Mouse (Mus musculus): ENCODE data around the gene Frmpd2. TPM values are rescaled to one million over a fixed set of nuclear protein-coding genes. Genes with fewer than 3 reads are reported as not detected.

The Frmpd2 gene
- polyA plus RNA-seq, 1 experiment = not detected

GRCm38 (mm10) chr14:33450331-33450730 is 21.2 kb upstream of the Frmpd2 start:
- no peak overlapping the region for H3K27ac ChIP-seq (ENCODE audit: insufficient read depth, low read depth, low read length)
- TF ChIP-seq POLR2A (IDR thresholded peaks at IDR 0.05; ENCODE audit: borderline replicate concordance, low read depth, low read length) = no peak
- no peak for TF ChIP-seq CTCF (IDR thresholded peaks at IDR 0.05; ENCODE audit: low read depth, low read length)
- no peak overlapping the region for H3K4me3 ChIP-seq (ENCODE audit: insufficient read depth, low read length)
- H3K4me1 ChIP-seq (ENCODE audit: control insufficient read depth, insufficient read depth, low read length) = peaks cover 3% of the 10 kb centered on the region

- Histone ChIP-seq H3K4me3 (ENCODE audit: insufficient read depth, low read length) (no peak overlapping the region), H3K27ac (ENCODE audit: insufficient read depth, low read depth, low read length) (no peak overlapping the region), H3K4me1 (ENCODE audit: control insufficient read depth, insufficient read depth, low read length) (no peaks in the 10 kb centered on the region)
- TF ChIP-seq CTCF (IDR thresholded peaks at IDR 0.05; ENCODE audit: low read depth, low read length) (no peak), POLR2A (IDR thresholded peaks at IDR 0.05; ENCODE audit: borderline replicate concordance, low read depth, low read length) (no peak)
Observed at GRCm38 (mm10) chr14:33463658-33464057, 7.8 kb upstream of the Frmpd2 start.

GRCm38 (mm10) chr14:33467766-33468165 is 3.7 kb upstream of the Frmpd2 start:
- Histone ChIP-seq H3K4me3 (ENCODE audit: insufficient read depth, low read length) (no peak overlapping the region), H3K27ac (ENCODE audit: insufficient read depth, low read depth, low read length) (no peak overlapping the region), H3K4me1 (ENCODE audit: control insufficient read depth, insufficient read depth, low read length) (no peaks in the 10 kb centered on the region)
- TF ChIP-seq CTCF (IDR thresholded peaks at IDR 0.05; ENCODE audit: low read depth, low read length) (no peak), POLR2A (IDR thresholded peaks at IDR 0.05; ENCODE audit: borderline replicate concordance, low read depth, low read length) (no peak)

GRCm38 (mm10) chr14:33474461-33474860 is 3.0 kb downstream of the Frmpd2 start:
- TF ChIP-seq CTCF (IDR thresholded peaks at IDR 0.05; ENCODE audit: low read depth, low read length) (no peak), POLR2A (IDR thresholded peaks at IDR 0.05; ENCODE audit: borderline replicate concordance, low read depth, low read length) (no peak)
- H3K27ac ChIP-seq (ENCODE audit: insufficient read depth, low read depth, low read length) = no peak overlapping the region
- no peaks in the 10 kb centered on the region for H3K4me1 ChIP-seq (ENCODE audit: control insufficient read depth, insufficient read depth, low read length)
- H3K4me3 ChIP-seq (ENCODE audit: insufficient read depth, low read length) = no peak overlapping the region

- no peak for TF ChIP-seq POLR2A (IDR thresholded peaks at IDR 0.05; ENCODE audit: borderline replicate concordance, low read depth, low read length)
- no peak for TF ChIP-seq CTCF (IDR thresholded peaks at IDR 0.05; ENCODE audit: low read depth, low read length)
- Histone ChIP-seq H3K4me3 (ENCODE audit: insufficient read depth, low read length) (no peak overlapping the region), H3K27ac (ENCODE audit: insufficient read depth, low read depth, low read length) (no peak overlapping the region), H3K4me1 (ENCODE audit: control insufficient read depth, insufficient read depth, low read length) (no peaks in the 10 kb centered on the region)
Observed at GRCm38 (mm10) chr14:33476094-33476760, 4.7 kb downstream of the Frmpd2 start.

GRCm38 (mm10) chr14:33481991-33482390 is 10.5 kb downstream of the Frmpd2 start:
- Histone ChIP-seq H3K4me3 (ENCODE audit: insufficient read depth, low read length) (no peak overlapping the region), H3K27ac (ENCODE audit: insufficient read depth, low read depth, low read length) (no peak overlapping the region), H3K4me1 (ENCODE audit: control insufficient read depth, insufficient read depth, low read length) (no peaks in the 10 kb centered on the region)
- no peak for TF ChIP-seq CTCF (IDR thresholded peaks at IDR 0.05; ENCODE audit: low read depth, low read length)
- TF ChIP-seq POLR2A (IDR thresholded peaks at IDR 0.05; ENCODE audit: borderline replicate concordance, low read depth, low read length) = no peak

GRCm38 (mm10) chr14:33487805-33488550 is 16.5 kb downstream of the Frmpd2 start:
- no peak for TF ChIP-seq CTCF (IDR thresholded peaks at IDR 0.05; ENCODE audit: low read depth, low read length)
- TF ChIP-seq POLR2A (IDR thresholded peaks at IDR 0.05; ENCODE audit: borderline replicate concordance, low read depth, low read length) = no peak
- H3K4me1 ChIP-seq (ENCODE audit: control insufficient read depth, insufficient read depth, low read length) = no peaks in the 10 kb centered on the region
- H3K27ac ChIP-seq (ENCODE audit: insufficient read depth, low read depth, low read length) = no peak overlapping the region
- no peak overlapping the region for H3K4me3 ChIP-seq (ENCODE audit: insufficient read depth, low read length)

- Histone ChIP-seq H3K4me1 (ENCODE audit: control insufficient read depth, insufficient read depth, low read length) (no peaks in the 10 kb centered on the region), H3K4me3 (ENCODE audit: insufficient read depth, low read length) (no peak overlapping the region), H3K27ac (ENCODE audit: insufficient read depth, low read depth, low read length) (no peak overlapping the region)
- TF ChIP-seq POLR2A (IDR thresholded peaks at IDR 0.05; ENCODE audit: borderline replicate concordance, low read depth, low read length) (no peak), CTCF (IDR thresholded peaks at IDR 0.05; ENCODE audit: low read depth, low read length) (no peak)
Observed at GRCm38 (mm10) chr14:33495226-33495625, 23.7 kb downstream of the Frmpd2 start.

GRCm38 (mm10) chr14:33497418-33497817 is 25.9 kb downstream of the Frmpd2 start:
- H3K4me1 ChIP-seq (ENCODE audit: control insufficient read depth, insufficient read depth, low read length) = no peaks in the 10 kb centered on the region
- H3K4me3 ChIP-seq (ENCODE audit: insufficient read depth, low read length) = no peak overlapping the region
- no peak overlapping the region for H3K27ac ChIP-seq (ENCODE audit: insufficient read depth, low read depth, low read length)
- TF ChIP-seq POLR2A (IDR thresholded peaks at IDR 0.05; ENCODE audit: borderline replicate concordance, low read depth, low read length) = no peak
- no peak for TF ChIP-seq CTCF (IDR thresholded peaks at IDR 0.05; ENCODE audit: low read depth, low read length)

GRCm38 (mm10) chr14:33498849-33499248 is 27.4 kb downstream of the Frmpd2 start:
- no peaks in the 10 kb centered on the region for H3K4me1 ChIP-seq (ENCODE audit: control insufficient read depth, insufficient read depth, low read length)
- no peak overlapping the region for H3K4me3 ChIP-seq (ENCODE audit: insufficient read depth, low read length)
- H3K27ac ChIP-seq (ENCODE audit: insufficient read depth, low read depth, low read length) = no peak overlapping the region
- no peak for TF ChIP-seq CTCF (IDR thresholded peaks at IDR 0.05; ENCODE audit: low read depth, low read length)
- TF ChIP-seq POLR2A (IDR thresholded peaks at IDR 0.05; ENCODE audit: borderline replicate concordance, low read depth, low read length) = no peak
